Mouse (Mus musculus): ENCODE measurements around the gene Dhodh.

- TF ChIP-seq CTCF (IDR thresholded peaks at IDR 0.05) (no peak), POLR2A (IDR thresholded peaks at IDR 0.05; ENCODE audit: insufficient read depth, low read depth, low read length) (no peak)
Observed at GRCm38 (mm10) chr8:109609153-109609502, 655 bp upstream of the Dhodh start.
